Mouse (Mus musculus) midbrain, embryonic 13.5 days (tissue): ENCODE measurements around the gene Vsig8. TPM values are rescaled to one million over a fixed set of nuclear protein-coding genes. Genes with fewer than 3 reads are reported as not detected.

Experiments
- ATAC-seq: fragments of 200-750 bp; cut with Nextera tagmentation; 2 replicates; pipeline ENCODE4 v1.8.0; 2017; ENCODE audit warnings: mild to moderate bottlenecking, moderate TSS enrichment, moderate library complexity
- H3K27ac ChIP-seq: fragments of 300-500 bp; sonication (generic); 2 replicates; pipeline ENCODE4 v1.5.1; 2015; ENCODE audit warnings: inconsistent platforms, mild to moderate bottlenecking, moderate library complexity
- H3K27me3 ChIP-seq: fragments of 300-500 bp; sonication (generic); 2 replicates; pipeline ENCODE4 v1.6.1; 2015; ENCODE audit warnings: mild to moderate bottlenecking, inconsistent platforms
- H3K36me3 ChIP-seq: fragments of 300-500 bp; sonication (generic); 2 replicates; pipeline ENCODE4 v1.6.1; 2015; ENCODE audit warnings: mild to moderate bottlenecking, inconsistent platforms
- H3K4me1 ChIP-seq: fragments of 300-500 bp; sonication (generic); replicated peaks from 2 replicates; pipeline ENCODE4 v1.6.1; 2015; ENCODE audit warnings: inconsistent platforms
- H3K4me2 ChIP-seq: fragments of 300-500 bp; sonication (generic); replicated peaks from 2 replicates; pipeline ENCODE4 v1.6.1; 2015; ENCODE audit warnings: moderate library complexity, mild to moderate bottlenecking, inconsistent platforms
- H3K4me3 ChIP-seq: fragments of 300-500 bp; sonication (generic); replicated peaks from 2 replicates; pipeline ENCODE4 v1.5.1; 2015; ENCODE audit warnings: mild to moderate bottlenecking, inconsistent platforms
- H3K9ac ChIP-seq: fragments of 300-500 bp; sonication (generic); replicated peaks from 2 replicates; pipeline ENCODE4 v1.6.1; 2015; ENCODE audit warnings: mild to moderate bottlenecking, inconsistent platforms
- H3K9me3 ChIP-seq: fragments of 300-500 bp; sonication (generic); 2 replicates; pipeline ENCODE4 v1.6.1; 2016; ENCODE audit warnings: mild to moderate bottlenecking, inconsistent platforms
- WGBS: fragments of 180-500 bp; shearing (Covaris S2); methylation state at CpG from one replicate; pipeline ENCODE4 v1.1.7; 2015; 5-methylcytosine and 5-hydroxymethylcytosine counted together
- polyA plus RNA-seq: library from polyadenylated mRNA; unstranded; fragments of >200 nt; fragmentation: Nextera tagmentation; extraction: Ambion mirVana; gene quantifications from 2 replicates; pipeline ENCODE4 v1.2.1, GENCODE M21; 2015

Gene Vsig8
- polyA plus RNA-seq, 1 experiment from 2014 or later: 0.20 TPM

- Histone ChIP-seq H3K4me3 (peak overlapping the region; percentile 73), H3K36me3 (no peaks in the 10 kb centered on the region), H3K4me1 (peaks cover 18% of the 10 kb centered on the region), H3K9me3 (no peaks in the 10 kb centered on the region), H3K9ac (peak overlapping the region; percentile 74), H3K27me3 (peaks cover 56% of the 10 kb centered on the region), H3K27ac (no peak overlapping the region; the same call in 1 of the 2 replicates), H3K4me2 (peak overlapping the region; percentile 95)
- WGBS: under 1% methylated on average over 65 of the region's 66 CpGs
- ATAC-seq: peak; percentile 93
Measured at GRCm38 (mm10) chr1:172562641-172563464, 7.1 kb downstream of the Vsig8 start.

- no peak for ATAC-seq
- peaks cover 56% of the 10 kb centered on the region for H3K27me3 ChIP-seq
- peak overlapping the region; percentile 73 for H3K4me3 ChIP-seq
Measured at GRCm38 (mm10) chr1:172563465-172563828, 7.7 kb downstream of the Vsig8 start.

GRCm38 (mm10) chr1:172566131-172566530 is 10.4 kb downstream of the Vsig8 start:
- ATAC-seq: no peak
- Histone ChIP-seq H3K9me3 (no peaks in the 10 kb centered on the region), H3K27ac (no peak overlapping the region), H3K4me3 (no peak overlapping the region), H3K27me3 (peaks cover 38% of the 10 kb centered on the region), H3K36me3 (no peaks in the 10 kb centered on the region), H3K4me1 (peaks cover 18% of the 10 kb centered on the region), H3K9ac (no peak overlapping the region), H3K4me2 (no peak overlapping the region)
- WGBS: 73% methylated on average over 3 of the region's 3 CpGs

More at GRCm38 (mm10) chr1:172563465-172563828, 7.7 kb downstream of the Vsig8 start:
- Histone ChIP-seq H3K4me2 (peak overlapping the region; percentile 95), H3K4me1 (peaks cover 18% of the 10 kb centered on the region), H3K9ac (peak overlapping the region; percentile 74), H3K9me3 (no peaks in the 10 kb centered on the region), H3K36me3 (no peaks in the 10 kb centered on the region), H3K27ac (no peak overlapping the region)
- 2% methylated on average over 10 of the region's 10 CpGs for WGBS

- Histone ChIP-seq H3K27ac (no peak overlapping the region), H3K27me3 (peaks cover 24% of the 10 kb centered on the region), H3K4me3 (no peak overlapping the region), H3K9me3 (no peaks in the 10 kb centered on the region), H3K36me3 (no peaks in the 10 kb centered on the region), H3K4me2 (no peak overlapping the region), H3K9ac (no peak overlapping the region), H3K4me1 (peaks cover 6% of the 10 kb centered on the region; the same call in 1 of the 2 replicates)
- ATAC-seq: no peak
- 75% methylated on average over 4 of the region's 4 CpGs for WGBS
Measured at GRCm38 (mm10) chr1:172567758-172568157, 12.0 kb downstream of the Vsig8 start.

- no peaks in the 10 kb centered on the region for H3K9me3 ChIP-seq
- H3K4me2 ChIP-seq: no peak overlapping the region
- no peak for ATAC-seq
- H3K4me1 ChIP-seq: 0 out of 2 replicates have a peak, but pooled peaks cover 2% of the 10 kb centered on the region
- no peak overlapping the region for H3K27ac ChIP-seq
- 83% methylated on average over 6 of the region's 6 CpGs for WGBS
- H3K27me3 ChIP-seq: peaks cover 15% of the 10 kb centered on the region
- no peak overlapping the region for H3K4me3 ChIP-seq
- H3K36me3 ChIP-seq: no peaks in the 10 kb centered on the region
- H3K9ac ChIP-seq: no peak overlapping the region
Measured at GRCm38 (mm10) chr1:172580116-172580515, 24.4 kb downstream of the Vsig8 start.

GRCm38 (mm10) chr1:172582436-172582835 is 26.7 kb downstream of the Vsig8 start:
- H3K27me3 ChIP-seq: peaks cover 20% of the 10 kb centered on the region

GRCm38 (mm10) chr1:172584271-172584670 is 28.5 kb downstream of the Vsig8 start:
- ATAC-seq: no peak
- WGBS: 88% methylated on average over 6 of the region's 6 CpGs
- H3K4me2 ChIP-seq: no peak overlapping the region
- H3K27ac ChIP-seq: no peak overlapping the region
- H3K36me3 ChIP-seq: no peaks in the 10 kb centered on the region
- H3K27me3 ChIP-seq: peaks cover 20% of the 10 kb centered on the region
- no peak overlapping the region for H3K9ac ChIP-seq
- H3K4me3 ChIP-seq: no peak overlapping the region
- no peaks in the 10 kb centered on the region for H3K9me3 ChIP-seq
- H3K4me1 ChIP-seq: peaks cover 16% of the 10 kb centered on the region

More at GRCm38 (mm10) chr1:172582436-172582835, 26.7 kb downstream of the Vsig8 start:
- Histone ChIP-seq H3K9ac (no peak overlapping the region), H3K4me3 (no peak overlapping the region), H3K36me3 (no peaks in the 10 kb centered on the region), H3K9me3 (no peaks in the 10 kb centered on the region), H3K4me2 (no peak overlapping the region), H3K4me1 (peaks cover 16% of the 10 kb centered on the region), H3K27ac (no peak overlapping the region)
- 87% methylated on average over 8 of the region's 8 CpGs for WGBS
- ATAC-seq: no peak

GRCm38 (mm10) chr1:172585026-172585425 is 29.3 kb downstream of the Vsig8 start:
- no peak overlapping the region for H3K27ac ChIP-seq
- H3K9me3 ChIP-seq: no peaks in the 10 kb centered on the region
- H3K36me3 ChIP-seq: no peaks in the 10 kb centered on the region
- no peak overlapping the region for H3K9ac ChIP-seq
- 0 out of 2 replicates have a peak, but pooled peaks have one; percentile 31 for ATAC-seq
- peaks cover 20% of the 10 kb centered on the region for H3K27me3 ChIP-seq
- 45% methylated on average over 4 of the region's 4 CpGs for WGBS
- peaks cover 16% of the 10 kb centered on the region for H3K4me1 ChIP-seq
- no peak overlapping the region for H3K4me3 ChIP-seq
- H3K4me2 ChIP-seq: no peak overlapping the region

GRCm38 (mm10) chr1:172585612-172586567 is 30.2 kb downstream of the Vsig8 start:
- H3K27ac ChIP-seq: peak overlapping the region; percentile 66
- H3K9ac ChIP-seq: 0 out of 2 replicates have a peak overlapping the region, but pooled peaks have one; percentile 37
- no peaks in the 10 kb centered on the region for H3K36me3 ChIP-seq
- 15% methylated on average over 26 of the region's 26 CpGs for WGBS
- ATAC-seq: peak; percentile 79
- H3K9me3 ChIP-seq: no peaks in the 10 kb centered on the region
- H3K27me3 ChIP-seq: peaks cover 20% of the 10 kb centered on the region
- H3K4me3 ChIP-seq: no peak overlapping the region
- peaks cover 16% of the 10 kb centered on the region for H3K4me1 ChIP-seq
- peak overlapping the region; percentile 37 for H3K4me2 ChIP-seq

GRCm38 (mm10) chr1:172590385-172590784 is 34.6 kb downstream of the Vsig8 start, which contains the start of gene Slamf8:
Gene Slamf8 (minus strand): TSS chr1:172590568.
- Histone ChIP-seq H3K27me3 (peaks cover 2% of the 10 kb centered on the region; the same call in 1 of the 2 replicates), H3K4me1 (peaks cover 11% of the 10 kb centered on the region), H3K4me2 (no peak within 1 kb of the TSS)

GRCm38 (mm10) chr1:172593321-172593720 is 37.6 kb downstream of the Vsig8 start:
- H3K4me2 ChIP-seq: no peak overlapping the region
- no peak for ATAC-seq
- WGBS: 78% methylated on average over 3 of the region's 3 CpGs

More at GRCm38 (mm10) chr1:172590385-172590784, 34.6 kb downstream of the Vsig8 start, which contains the start of gene Slamf8:
- Histone ChIP-seq H3K9me3 (no peaks in the 10 kb centered on the region), H3K4me3 (no peak within 1 kb of the TSS), H3K9ac (no peak within 1 kb of the TSS), H3K36me3 (no peaks in the 10 kb centered on the region), H3K27ac (no peak within 1 kb of the TSS)
- no peak for ATAC-seq
- 91% methylated on average over 7 of the region's 7 CpGs for WGBS

More at GRCm38 (mm10) chr1:172593321-172593720, 37.6 kb downstream of the Vsig8 start:
- Histone ChIP-seq H3K27ac (no peak overlapping the region), H3K36me3 (no peaks in the 10 kb centered on the region), H3K4me1 (no peaks in the 10 kb centered on the region), H3K9ac (no peak overlapping the region), H3K9me3 (no peaks in the 10 kb centered on the region), H3K4me3 (no peak overlapping the region), H3K27me3 (no peaks in the 10 kb centered on the region)
